33 mouse cellular contexts compared by ENCODE assay signal in genomic region chr7:118637466-118637865, GRCm38 (mm10). TPM values are rescaled to one million over a fixed set of nuclear protein-coding genes. Genes with fewer than 3 reads are reported as not detected.
DNase-seq lines count a peak whose midpoint lies in the region; ATAC-seq and TF ChIP-seq lines count a peak whose summit lies in the region.
"Had no signal": no experiment of that assay in that cellular context is flagged by ENCODE, and none has a peak within 500 bp of the region (broad histone marks: within the 10 kb centered on the region; RNA-seq: fewer than 3 reads in every experiment).

No protein-coding gene starts in this region.

- no peak for TF ChIP-seq EP300 in MEL (IDR thresholded peaks at IDR 0.05; ENCODE audit: low read depth in 1 of 2, low read length in 2 of 2)

- 70% methylated on average over 4 of the region's 4 CpGs for WGBS in forebrain, embryonic 12.5 days

- no peak overlapping the region for H3K4me3 ChIP-seq in MEL (ENCODE audit: control insufficient read depth in 1 of 2, insufficient read depth in 1 of 2, low read depth in 2 of 2, low read length in 2 of 2)
- no peak overlapping the region for H3K4me3 ChIP-seq in forebrain, embryonic 12.5 days (replicated peaks)
- H3K4me3 ChIP-seq: embryonic facial prominence, embryonic 12.5 days; forebrain, embryonic 15.5 days; gastrocnemius, adult 2 months; heart, embryonic 12.5 days; hindbrain, embryonic 13.5 days; limb, embryonic 10.5 days; limb, embryonic 15.5 days had no signal

- no peaks in the 10 kb centered on the region for H3K36me3 ChIP-seq in MEL (ENCODE audit: control insufficient read depth in 1 of 2, insufficient read depth in 2 of 2, low read length in 2 of 2)
- no peaks in the 10 kb centered on the region for H3K36me3 ChIP-seq in forebrain, embryonic 12.5 days (replicated peaks)
- H3K36me3 ChIP-seq: embryonic facial prominence, embryonic 12.5 days; forebrain, embryonic 15.5 days; heart, embryonic 12.5 days; hindbrain, embryonic 13.5 days; limb, embryonic 10.5 days; limb, embryonic 15.5 days had no signal

- H3K27me3 ChIP-seq in MEL (ENCODE audit: control insufficient read depth in 1 of 2, insufficient read depth in 2 of 2, low read length in 2 of 2), result peaks cover 0 to 2% of the 10 kb centered on the region in 2 experiments; a peak in 1 of 4 replicates
- no peaks in the 10 kb centered on the region for H3K27me3 ChIP-seq in forebrain, embryonic 12.5 days
- H3K27me3 ChIP-seq: embryonic facial prominence, embryonic 12.5 days; forebrain, embryonic 15.5 days; hindbrain, embryonic 13.5 days; limb, embryonic 15.5 days had no signal

- H3K9me3 ChIP-seq in MEL (replicated peaks; ENCODE audit: insufficient read depth, low read length), result no peaks in the 10 kb centered on the region
- H3K9me3 ChIP-seq in forebrain, embryonic 12.5 days, result no peaks in the 10 kb centered on the region
- H3K9me3 ChIP-seq: embryonic facial prominence, embryonic 12.5 days; forebrain, embryonic 15.5 days; hindbrain, embryonic 13.5 days; limb, embryonic 10.5 days; limb, embryonic 15.5 days had no signal

- TF ChIP-seq POLR2A in MEL (IDR thresholded peaks at IDR 0.05; ENCODE audit: control insufficient read depth in 1 of 2, insufficient read depth in 1 of 2, low read depth in 1 of 2, low read length in 2 of 2, poor library complexity in 1 of 2), result no peak

- H3K4me1 ChIP-seq in MEL (ENCODE audit: control insufficient read depth in 1 of 2, insufficient read depth in 2 of 2, low read length in 2 of 2), result no peaks in the 10 kb centered on the region
- no peaks in the 10 kb centered on the region for H3K4me1 ChIP-seq in forebrain, embryonic 12.5 days
- H3K4me1 ChIP-seq: embryonic facial prominence, embryonic 12.5 days; forebrain, embryonic 15.5 days; heart, embryonic 12.5 days; hindbrain, embryonic 13.5 days; limb, embryonic 10.5 days; limb, embryonic 15.5 days had no signal

- no peak for TF ChIP-seq CTCF in MEL (IDR thresholded peaks at IDR 0.05 in 2 of 3, conservative IDR thresholded peaks at IDR 0.05 in 1 of 3; ENCODE audit: control insufficient read depth in 1 of 3, insufficient read depth in 1 of 3, low read depth in 2 of 3, low read length in 3 of 3, poor library complexity in 1 of 3, severe bottlenecking in 1 of 3)

- H3K9ac ChIP-seq in MEL (ENCODE audit: control insufficient read depth, low read depth, low read length, poor library complexity, severe bottlenecking), result no peak overlapping the region
- no peak overlapping the region for H3K9ac ChIP-seq in forebrain, embryonic 12.5 days
- H3K9ac ChIP-seq: embryonic facial prominence, embryonic 12.5 days; forebrain, embryonic 15.5 days; heart, embryonic 12.5 days; hindbrain, embryonic 13.5 days; limb, embryonic 15.5 days; liver, embryonic 14.5 days; lung, embryonic 14.5 days had no signal

- no peak overlapping the region for H3K27ac ChIP-seq in MEL (ENCODE audit: control insufficient read depth, low read depth, low read length)
- H3K27ac ChIP-seq in forebrain, embryonic 12.5 days, result no peak overlapping the region
- H3K27ac ChIP-seq: embryonic facial prominence, embryonic 12.5 days; forebrain, embryonic 15.5 days; gastrocnemius, adult 2 months; hindbrain, embryonic 13.5 days; kidney, postnatal 0 days; limb, embryonic 10.5 days; limb, embryonic 15.5 days; liver, embryonic 14.5 days had no signal

- DNase-seq in thymus, postnatal 0 days (ENCODE audit: low spot score), result peak; percentile 45
- DNase-seq in thymus, adult 18-20 months, result no peak
- DNase-seq in MEL (ENCODE audit: low read depth, low spot score), result peak; percentile 13
- DNase-seq in thymus, postnatal 36 days, result peak; percentile 8 to 12
- no peak for DNase-seq in left cerebral cortex, adult 8-10 months (ENCODE audit: low spot score in 2 of 2)
- no peak for DNase-seq in gastrocnemius, postnatal 10 days
- DNase-seq: adrenal gland, postnatal 10 days; cerebellum, adult 9-10 months; cerebellum, postnatal 36 days; embryo, embryonic 11 days; gastrocnemius, adult 2 months; heart, postnatal 4 days; kidney, adult 8-10 months; layer of hippocampus, postnatal 36 days; lung, embryonic 14.5 days; lung, postnatal 36 days; midbrain, embryonic 14.5 days; retina, postnatal 1 day; right cerebral cortex, postnatal 14 days had no signal

- H3K4me2 ChIP-seq in forebrain, embryonic 12.5 days, result no peak overlapping the region
- H3K4me2 ChIP-seq: embryonic facial prominence, embryonic 12.5 days; forebrain, embryonic 15.5 days; heart, embryonic 12.5 days; hindbrain, embryonic 13.5 days; limb, embryonic 15.5 days; lung, embryonic 14.5 days had no signal

- ATAC-seq in megakaryocyte, adult 5-6 weeks (ENCODE audit: poor library complexity, severe bottlenecking), result 0 out of 2 replicates have a peak, but pooled peaks have one; percentile 38
- ATAC-seq in forebrain, embryonic 12.5 days (ENCODE audit: low FRiP score), result no peak
- ATAC-seq: forebrain, embryonic 15.5 days; intestine, embryonic 16.5 days had no signal

- no peak for TF ChIP-seq RAD21 in MEL (IDR thresholded peaks at IDR 0.05; ENCODE audit: low read depth, low read length)

- H3K79me2 ChIP-seq in MEL (ENCODE audit: control insufficient read depth, insufficient read depth, low read length, poor library complexity), result no peaks in the 10 kb centered on the region

TF ChIP-seq in MEL, 35 proteins besides CTCF, POLR2A, EP300 and RAD21:
- TF ChIP-seq E2F4 (IDR thresholded peaks at IDR 0.05; ENCODE audit: borderline replicate concordance, low read depth, low read length) (no peak), SMC3 (IDR thresholded peaks at IDR 0.05; ENCODE audit: low read depth, low read length) (no peak), MYC (IDR thresholded peaks at IDR 0.05; ENCODE audit: low read depth, low read length) (no peak), MYB (IDR thresholded peaks at IDR 0.05; ENCODE audit: low read depth, low read length) (no peak), ZKSCAN1 (IDR thresholded peaks at IDR 0.05; ENCODE audit: low read depth, low read length) (no peak), MAFK (IDR thresholded peaks at IDR 0.05; ENCODE audit: borderline replicate concordance, low read depth, low read length) (no peak), ETS1 (IDR thresholded peaks at IDR 0.05; ENCODE audit: low read depth, low read length) (no peak), USF2 (IDR thresholded peaks at IDR 0.05; ENCODE audit: borderline replicate concordance in 1 of 2, insufficient read depth in 1 of 2, low read depth in 1 of 2, low read length in 2 of 2) (no peak), POLR2AphosphoS5 (IDR thresholded peaks at IDR 0.05; ENCODE audit: borderline replicate concordance, low read depth, low read length) (no peak)

RNA-seq across cellular contexts. Expression of gene Tmc5, which starts 40.4 kb away (rescaled TPM):
- 2.0 and 2.2 TPM in 2 replicates for polyA plus RNA-seq in thymus, postnatal 0 days (2015; fragmentation: Nextera tagmentation; extraction: Ambion mirVana)
- not detected in 2 replicates for total RNA-seq in MEL (2012; rRNA removed)
- polyA plus RNA-seq in MEL (2012; ENCODE audit: insufficient read depth in 1 of 2, insufficient read length in 2 of 2, low read depth in 1 of 2, low replicate concordance in 2 of 2, missing spikeins in 1 of 2), result not detected
- not detected in 2 replicates for total RNA-seq in megakaryocyte, adult 5-6 weeks (2015)
- not detected in 2 replicates for total RNA-seq in megakaryocyte, adult 5-6 weeks (2017)
- under 1 TPM in 3 of 4 experiments, not detected in 1; 0.25 to 0.74 (median 0.67) TPM for total RNA-seq in left cerebral cortex, adult 8-10 months (2022)
- 0.65 and 0.73 TPM in 2 replicates for polyA plus RNA-seq in forebrain, embryonic 12.5 days (2016; fragmentation: Nextera tagmentation; extraction: Ambion mirVana)
- under 1 TPM; 0.33 to 0.61 TPM for total RNA-seq in gastrocnemius, postnatal 10 days (2021)
- total RNA-seq: gastrocnemius, adult 2 months; megakaryocyte-erythroid progenitor cell, adult 5-6 weeks; monocyte, adult 5-6 weeks had no signal
- polyA plus RNA-seq: C2C12; limb, embryonic 10.5 days; liver, embryonic 14.5 days had no signal

RNA-seq across cellular contexts. Expression of gene Tmc7, which starts 52.9 kb away (rescaled TPM):
- 0.75 and 0.78 TPM in 2 replicates for polyA plus RNA-seq in thymus, postnatal 0 days (2015; fragmentation: Nextera tagmentation; extraction: Ambion mirVana)
- not detected in 2 replicates for total RNA-seq in MEL (2012; rRNA removed)
- polyA plus RNA-seq in MEL (2012; ENCODE audit: insufficient read depth in 1 of 2, insufficient read length in 2 of 2, low read depth in 1 of 2, low replicate concordance in 2 of 2, missing spikeins in 1 of 2), result not detected
- 0.05 and 0.54 TPM in 2 replicates for total RNA-seq in megakaryocyte, adult 5-6 weeks (2015)
- total RNA-seq in megakaryocyte, adult 5-6 weeks (2017), result 0.11 TPM in 1 of 2 replicates, not detected in the other
- total RNA-seq in left cerebral cortex, adult 8-10 months (2022), result 10 to 100 TPM; 15.2 to 20.8 (median 17.5) TPM
- polyA plus RNA-seq in forebrain, embryonic 12.5 days (2016; fragmentation: Nextera tagmentation; extraction: Ambion mirVana), result 12.9 and 13.2 TPM in 2 replicates
- total RNA-seq in gastrocnemius, postnatal 10 days (2021), result 1 to 10 TPM; 7.2 to 7.5 TPM
- total RNA-seq: megakaryocyte-erythroid progenitor cell, adult 5-6 weeks; monocyte, adult 5-6 weeks had no signal
- polyA plus RNA-seq: C2C12 had no signal

Comparison
In these comparisons a context has a peak if more than half of its experiments do, and no peak if none do; other contexts are left out.
1. DNase-seq: peak in thymus, postnatal 0 days (single experiment), MEL (single experiment) and thymus, postnatal 36 days (2 of 2); none in thymus, adult 18-20 months (0 of 2), left cerebral cortex, adult 8-10 months (0 of 2) and gastrocnemius, postnatal 10 days (single experiment).